Mouse (Mus musculus): ENCODE results near the gene Tbcel. TPM values are rescaled to one million over a fixed set of nuclear protein-coding genes. Genes with fewer than 3 reads are reported as not detected.

Tbcel gene
- polyA plus RNA-seq, 1 experiment: 22.8 TPM

- no peaks in the 10 kb centered on the region for H3K27me3 ChIP-seq (ENCODE audit: control insufficient read depth, insufficient read depth, low read length)
- no peak for DNase-seq
- WGBS: 96% methylated on average over 2 of the region's 2 CpGs
Measured at GRCm38 (mm10) chr9:42419687-42420086, 87.9 kb downstream of the Tbcel start.

DNA sequence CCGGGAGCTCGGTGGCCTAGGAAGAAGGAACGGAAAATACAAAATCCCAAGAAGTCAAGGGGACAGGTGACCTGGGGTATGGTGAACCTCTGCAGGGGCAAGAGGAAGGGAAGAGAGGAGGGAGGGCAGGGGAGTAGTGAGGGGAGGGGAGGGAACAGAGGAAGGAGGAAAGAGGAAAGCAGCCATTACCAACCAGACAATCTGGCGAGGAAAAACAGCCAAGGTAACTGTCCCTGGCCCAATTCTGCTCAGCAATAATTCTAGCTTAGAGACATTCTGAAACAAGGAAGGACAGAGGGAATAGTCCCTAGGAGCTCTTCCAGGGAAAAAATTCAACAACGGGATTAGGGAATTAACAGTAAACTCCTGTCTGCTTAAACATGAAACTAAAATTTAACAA, 88.8 kb downstream of the Tbcel start:
- H3K36me3 ChIP-seq (ENCODE audit: control insufficient read depth, insufficient read depth, low read length): peaks cover 41% of the 10 kb centered on the region
- H3K4me3 ChIP-seq (ENCODE audit: control insufficient read depth, insufficient read depth, low read length): no peak overlapping the region
- TF ChIP-seq CTCF (IDR thresholded peaks at IDR 0.05; ENCODE audit: borderline replicate concordance, control insufficient read depth, extremely low read depth, insufficient read depth, low read length, poor library complexity) (no peak), POLR2A (IDR thresholded peaks at IDR 0.05; ENCODE audit: control insufficient read depth, extremely low read depth, insufficient read depth, low read length, poor library complexity) (no peak)
- no peak for DNase-seq
- 78% methylated on average over 5 of the region's 5 CpGs for WGBS
- no peaks in the 10 kb centered on the region for H3K27me3 ChIP-seq (ENCODE audit: control insufficient read depth, insufficient read depth, low read length)
- H3K27ac ChIP-seq (ENCODE audit: control insufficient read depth, insufficient read depth, low read length): no peak overlapping the region
- H3K4me1 ChIP-seq (replicated peaks; ENCODE audit: control insufficient read depth, insufficient read depth, low read length): no peaks in the 10 kb centered on the region; the same call in 1 of the 2 replicates

More at GRCm38 (mm10) chr9:42419687-42420086, 87.9 kb downstream of the Tbcel start:
- Histone ChIP-seq H3K4me3 (ENCODE audit: control insufficient read depth, insufficient read depth, low read length) (no peak overlapping the region), H3K27ac (ENCODE audit: control insufficient read depth, insufficient read depth, low read length) (no peak overlapping the region), H3K36me3 (ENCODE audit: control insufficient read depth, insufficient read depth, low read length) (peaks cover 33% of the 10 kb centered on the region), H3K4me1 (replicated peaks; ENCODE audit: control insufficient read depth, insufficient read depth, low read length) (no peaks in the 10 kb centered on the region; the same call in 1 of the 2 replicates)
- no peak for TF ChIP-seq POLR2A (IDR thresholded peaks at IDR 0.05; ENCODE audit: control insufficient read depth, extremely low read depth, insufficient read depth, low read length, poor library complexity)

GRCm38 (mm10) chr9:42417352-42417952, 90.2 kb downstream of the Tbcel start:
- Histone ChIP-seq H3K27me3 (ENCODE audit: control insufficient read depth, insufficient read depth, low read length) (no peaks in the 10 kb centered on the region), H3K4me3 (ENCODE audit: control insufficient read depth, insufficient read depth, low read length) (no peak overlapping the region), H3K27ac (ENCODE audit: control insufficient read depth, insufficient read depth, low read length) (no peak overlapping the region), H3K36me3 (ENCODE audit: control insufficient read depth, insufficient read depth, low read length) (peaks cover 40% of the 10 kb centered on the region), H3K4me1 (replicated peaks; ENCODE audit: control insufficient read depth, insufficient read depth, low read length) (no peaks in the 10 kb centered on the region; the same call in 1 of the 2 replicates)
- TF ChIP-seq CTCF (IDR thresholded peaks at IDR 0.05; ENCODE audit: borderline replicate concordance, control insufficient read depth, extremely low read depth, insufficient read depth, low read length, poor library complexity): no peak
- TF ChIP-seq POLR2A (IDR thresholded peaks at IDR 0.05; ENCODE audit: control insufficient read depth, extremely low read depth, insufficient read depth, low read length, poor library complexity): no peak
- no peak for DNase-seq
- 96% methylated on average over 12 of the region's 12 CpGs for WGBS

- DNase-seq: no peak
- TF ChIP-seq CTCF (IDR thresholded peaks at IDR 0.05; ENCODE audit: borderline replicate concordance, control insufficient read depth, extremely low read depth, insufficient read depth, low read length, poor library complexity): no peak
- TF ChIP-seq POLR2A (IDR thresholded peaks at IDR 0.05; ENCODE audit: control insufficient read depth, extremely low read depth, insufficient read depth, low read length, poor library complexity): no peak
- Histone ChIP-seq H3K27me3 (ENCODE audit: control insufficient read depth, insufficient read depth, low read length) (no peaks in the 10 kb centered on the region), H3K4me1 (replicated peaks; ENCODE audit: control insufficient read depth, insufficient read depth, low read length) (no peaks in the 10 kb centered on the region; the same call in 1 of the 2 replicates), H3K4me3 (ENCODE audit: control insufficient read depth, insufficient read depth, low read length) (no peak overlapping the region), H3K27ac (ENCODE audit: control insufficient read depth, insufficient read depth, low read length) (no peak overlapping the region), H3K36me3 (ENCODE audit: control insufficient read depth, insufficient read depth, low read length) (peaks cover 37% of the 10 kb centered on the region)
- WGBS: 67% methylated on average over 1 of the region's 1 CpGs
Measured at GRCm38 (mm10) chr9:42415184-42415583, 92.4 kb downstream of the Tbcel start.

GRCm38 (mm10) chr9:42413345-42413744, 94.3 kb downstream of the Tbcel start:
- Histone ChIP-seq H3K36me3 (ENCODE audit: control insufficient read depth, insufficient read depth, low read length) (peaks cover 35% of the 10 kb centered on the region), H3K27me3 (ENCODE audit: control insufficient read depth, insufficient read depth, low read length) (no peaks in the 10 kb centered on the region), H3K27ac (ENCODE audit: control insufficient read depth, insufficient read depth, low read length) (no peak overlapping the region), H3K4me3 (ENCODE audit: control insufficient read depth, insufficient read depth, low read length) (no peak overlapping the region), H3K4me1 (replicated peaks; ENCODE audit: control insufficient read depth, insufficient read depth, low read length) (no peaks in the 10 kb centered on the region)
- DNase-seq: no peak
- no peak for TF ChIP-seq CTCF (IDR thresholded peaks at IDR 0.05; ENCODE audit: borderline replicate concordance, control insufficient read depth, extremely low read depth, insufficient read depth, low read length, poor library complexity)
- no peak for TF ChIP-seq POLR2A (IDR thresholded peaks at IDR 0.05; ENCODE audit: control insufficient read depth, extremely low read depth, insufficient read depth, low read length, poor library complexity)
- WGBS: 96% methylated on average over 12 of the region's 12 CpGs

- no peak for DNase-seq
- Histone ChIP-seq H3K36me3 (ENCODE audit: control insufficient read depth, insufficient read depth, low read length) (peaks cover 24% of the 10 kb centered on the region), H3K27ac (ENCODE audit: control insufficient read depth, insufficient read depth, low read length) (no peak overlapping the region), H3K4me1 (replicated peaks; ENCODE audit: control insufficient read depth, insufficient read depth, low read length) (peaks cover 3% of the 10 kb centered on the region; the same call in 1 of the 2 replicates), H3K27me3 (ENCODE audit: control insufficient read depth, insufficient read depth, low read length) (no peaks in the 10 kb centered on the region), H3K4me3 (ENCODE audit: control insufficient read depth, insufficient read depth, low read length) (no peak overlapping the region)
- WGBS: 97% methylated on average over 6 of the region's 6 CpGs
- TF ChIP-seq POLR2A (IDR thresholded peaks at IDR 0.05; ENCODE audit: control insufficient read depth, extremely low read depth, insufficient read depth, low read length, poor library complexity) (no peak), CTCF (IDR thresholded peaks at IDR 0.05; ENCODE audit: borderline replicate concordance, control insufficient read depth, extremely low read depth, insufficient read depth, low read length, poor library complexity) (no peak)
Measured at GRCm38 (mm10) chr9:42411296-42411695, 96.3 kb downstream of the Tbcel start.

DNA sequence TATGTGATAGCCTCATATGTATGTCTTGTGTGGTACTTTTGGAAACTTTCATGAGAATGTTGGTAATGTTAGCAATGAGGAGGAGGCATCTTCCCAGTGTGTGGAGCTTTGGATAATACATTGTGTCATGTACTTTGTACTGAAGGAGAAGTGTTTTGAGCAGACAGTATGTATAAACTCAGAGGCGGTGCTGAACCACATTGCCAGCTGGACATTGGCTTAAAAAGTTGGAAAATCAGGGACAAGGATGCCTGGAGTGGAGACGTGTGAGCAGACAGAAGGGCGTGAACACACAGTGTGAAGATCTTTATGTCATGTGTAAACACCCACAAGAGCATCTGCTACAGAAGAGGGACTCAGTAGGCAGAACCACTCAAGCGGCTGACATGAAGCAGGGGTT, 101.9 kb downstream of the Tbcel start:
- Histone ChIP-seq H3K4me1 (replicated peaks; ENCODE audit: control insufficient read depth, insufficient read depth, low read length) (peaks cover 3% of the 10 kb centered on the region; the same call in 1 of the 2 replicates), H3K36me3 (ENCODE audit: control insufficient read depth, insufficient read depth, low read length) (no peaks in the 10 kb centered on the region), H3K27ac (ENCODE audit: control insufficient read depth, insufficient read depth, low read length) (no peak overlapping the region), H3K4me3 (ENCODE audit: control insufficient read depth, insufficient read depth, low read length) (no peak overlapping the region), H3K27me3 (ENCODE audit: control insufficient read depth, insufficient read depth, low read length) (no peaks in the 10 kb centered on the region)
- 98% methylated on average over 4 of the region's 4 CpGs for WGBS
- TF ChIP-seq POLR2A (IDR thresholded peaks at IDR 0.05; ENCODE audit: control insufficient read depth, extremely low read depth, insufficient read depth, low read length, poor library complexity) (no peak), CTCF (IDR thresholded peaks at IDR 0.05; ENCODE audit: borderline replicate concordance, control insufficient read depth, extremely low read depth, insufficient read depth, low read length, poor library complexity) (no peak)
- no peak for DNase-seq
